Mouse (Mus musculus) spleen, adult 2 months (tissue): ENCODE measurements around the gene Rnaseh2b. TPM values are rescaled to one million over a fixed set of nuclear protein-coding genes. Genes with fewer than 3 reads are reported as not detected.

Experiments used
- DNase-seq, 2 experiments: peaks; one replicate each; pipeline versions ENCODE4 v3.0.0 to v3.0.0-alpha.2; 2012 to 2021; ENCODE audit warnings: low spot score in 2 of 2, low read depth in 1 of 2
- H3K27ac ChIP-seq: fragments of 200-500 bp; 2 replicates; pipeline ENCODE4 v1.5.1; 2012; ENCODE audit warnings: low read length, inconsistent platforms; ENCODE audit not compliant: insufficient read depth
- H3K27me3 ChIP-seq: fragments of 200-500 bp; 2 replicates; pipeline ENCODE4 v1.6.1; 2012; ENCODE audit warnings: mild to moderate bottlenecking, moderate library complexity, low read length, inconsistent platforms; ENCODE audit not compliant: control insufficient read depth, insufficient read depth
- H3K36me3 ChIP-seq: fragments of 200-500 bp; 2 replicates; pipeline ENCODE4 v1.6.1; 2012; ENCODE audit warnings: mild to moderate bottlenecking, low read length, inconsistent platforms; ENCODE audit not compliant: control insufficient read depth, insufficient read depth
- H3K4me1 ChIP-seq: fragments of 200-500 bp; 2 replicates; pipeline ENCODE4 v1.6.1; 2011; ENCODE audit warnings: inconsistent platforms; ENCODE audit not compliant: control insufficient read depth, insufficient read depth, insufficient read length
- H3K4me3 ChIP-seq: fragments of 200-500 bp; 2 replicates; pipeline ENCODE4 v1.5.1; 2011; ENCODE audit warnings: mild to moderate bottlenecking, inconsistent platforms; ENCODE audit not compliant: insufficient read depth, insufficient read length; ENCODE audit errors: extremely low read depth
- CTCF ChIP-seq: fragments of 200-500 bp; IDR thresholded peaks from 2 replicates; pipeline ENCODE4 v1.5.1; 2011; ENCODE audit warnings: mild to moderate bottlenecking, inconsistent platforms; ENCODE audit not compliant: insufficient read depth, insufficient read length, insufficient replicate concordance; ENCODE audit errors: extremely low read depth
- POLR2A ChIP-seq: fragments of 200-500 bp; IDR thresholded peaks from 2 replicates; pipeline ENCODE4 v1.6.1; 2011; ENCODE audit warnings: low read depth, low read length, inconsistent platforms
- WGBS: fragments of 180-500 bp; shearing (Covaris S2); methylation state at CpG from one replicate; pipeline ENCODE4 v1.1.7; 2018; 5-methylcytosine and 5-hydroxymethylcytosine counted together
- polyA plus RNA-seq: library from polyadenylated mRNA; depleted of rRNA; stranded (reverse); fragments of >200 nt; gene quantifications from 2 replicates; pipeline ENCODE4 v1.2.3, GENCODE M21; 2012

Rnaseh2b gene
- polyA plus RNA-seq, 1 experiment, result 2.2 TPM

GRCm38 (mm10) chr14:62282974-62283373 is 9.4 kb upstream of the Rnaseh2b start:
- H3K4me1 ChIP-seq, result no peaks in the 10 kb centered on the region
- DNase-seq, result no peak
- no peak overlapping the region for H3K27ac ChIP-seq
- no peaks in the 10 kb centered on the region for H3K36me3 ChIP-seq
- H3K27me3 ChIP-seq, result no peaks in the 10 kb centered on the region
- WGBS, result 82% methylated on average over 2 of the region's 2 CpGs
- TF ChIP-seq CTCF (no peak), POLR2A (no peak)
- no peak overlapping the region for H3K4me3 ChIP-seq

GRCm38 (mm10) chr14:62288731-62289130 is 3.7 kb upstream of the Rnaseh2b start:
- DNase-seq, result no peak
- Histone ChIP-seq H3K36me3 (no peaks in the 10 kb centered on the region), H3K27me3 (peaks cover 5% of the 10 kb centered on the region; the same call in 1 of the 2 replicates), H3K4me1 (peaks cover 6% of the 10 kb centered on the region), H3K27ac (no peak overlapping the region), H3K4me3 (no peak overlapping the region)
- TF ChIP-seq POLR2A, result no peak
- 92% methylated on average over 3 of the region's 3 CpGs for WGBS

DNA sequence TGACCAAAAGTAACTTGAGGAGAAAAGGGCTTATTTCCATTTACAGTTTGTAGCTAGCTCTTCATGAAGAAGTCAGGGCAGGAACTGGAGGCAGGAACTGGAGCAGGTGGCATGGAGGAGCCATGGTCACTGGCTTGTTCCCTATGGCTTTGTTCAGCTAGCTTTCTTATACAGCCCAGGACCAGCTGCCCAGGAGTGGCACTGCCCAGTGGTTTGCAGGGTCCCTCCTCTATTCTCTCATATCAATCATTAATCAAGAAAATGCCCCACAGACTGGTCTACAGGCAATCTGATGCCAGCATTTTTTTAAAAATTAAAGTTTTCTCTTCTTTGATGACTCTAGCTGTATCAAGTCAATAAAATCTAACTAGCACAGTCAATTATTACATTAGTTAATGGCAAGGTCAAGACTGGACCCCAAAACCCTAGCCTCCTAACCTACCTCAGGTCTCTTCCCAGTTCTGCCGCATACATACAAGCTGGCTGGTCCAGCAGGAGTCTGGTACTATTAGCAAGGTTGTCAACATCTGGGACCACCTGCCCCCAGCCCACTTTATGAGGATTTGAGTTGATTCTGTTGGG is 892 bp upstream of the Rnaseh2b start:
- 86% methylated on average over 1 of the region's 1 CpGs for WGBS
- DNase-seq, result no peak

DNA sequence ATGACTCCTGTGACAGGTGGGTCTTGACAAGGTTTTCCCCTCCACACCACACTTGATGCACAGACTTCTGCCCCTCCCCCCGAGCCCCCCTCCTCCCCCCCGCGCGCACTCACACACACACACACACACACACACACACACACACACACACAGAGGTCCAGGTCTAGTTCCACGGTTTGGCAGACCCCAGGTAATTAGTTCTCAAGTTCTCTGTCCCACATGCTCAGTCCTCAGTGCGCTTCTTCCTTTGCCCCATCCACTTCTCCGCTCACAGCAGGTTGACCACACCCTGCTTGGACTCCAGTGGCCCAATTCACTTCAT is 262 bp upstream of the Rnaseh2b start:
- WGBS, result 70% methylated on average over 7 of the region's 7 CpGs
- no peak for TF ChIP-seq POLR2A
- no peak for TF ChIP-seq CTCF
- Histone ChIP-seq H3K36me3 (no peaks in the 10 kb centered on the region), H3K4me3 (peak overlapping the region; percentile 51; the same call in 1 of the 2 replicates), H3K27me3 (peaks cover 5% of the 10 kb centered on the region; the same call in 1 of the 2 replicates), H3K4me1 (peaks cover 6% of the 10 kb centered on the region), H3K27ac (no peak overlapping the region)
- DNase-seq, result no peak

More for the DNA sequence above, 892 bp upstream of the Rnaseh2b start:
- H3K36me3 ChIP-seq, result no peaks in the 10 kb centered on the region
- H3K27ac ChIP-seq, result no peak overlapping the region
- H3K27me3 ChIP-seq, result peaks cover 5% of the 10 kb centered on the region; the same call in 1 of the 2 replicates
- no peak overlapping the region for H3K4me3 ChIP-seq
- peaks cover 6% of the 10 kb centered on the region for H3K4me1 ChIP-seq
- TF ChIP-seq CTCF, result no peak
- no peak for TF ChIP-seq POLR2A

- WGBS, result 84% methylated on average over 1 of the region's 1 CpGs
- H3K4me1 ChIP-seq, result no peaks in the 10 kb centered on the region
- no peak overlapping the region for H3K4me3 ChIP-seq
- no peaks in the 10 kb centered on the region for H3K36me3 ChIP-seq
- no peaks in the 10 kb centered on the region for H3K27me3 ChIP-seq
- TF ChIP-seq CTCF (no peak), POLR2A (no peak)
- no peak overlapping the region for H3K27ac ChIP-seq
- no peak for DNase-seq
Measured at GRCm38 (mm10) chr14:62298808-62299207, 6.4 kb downstream of the Rnaseh2b start.

- TF ChIP-seq CTCF, result no peak
- no peak for TF ChIP-seq POLR2A
- WGBS, result 79% methylated on average over 3 of the region's 3 CpGs
- Histone ChIP-seq H3K36me3 (no peaks in the 10 kb centered on the region), H3K27ac (no peak overlapping the region), H3K4me1 (no peaks in the 10 kb centered on the region), H3K27me3 (no peaks in the 10 kb centered on the region), H3K4me3 (no peak overlapping the region)
- no peak for DNase-seq
Measured at GRCm38 (mm10) chr14:62300031-62300430, 7.6 kb downstream of the Rnaseh2b start.

- DNase-seq, result no peak
- Histone ChIP-seq H3K27ac (no peak overlapping the region), H3K4me3 (no peak overlapping the region), H3K27me3 (no peaks in the 10 kb centered on the region), H3K4me1 (no peaks in the 10 kb centered on the region), H3K36me3 (no peaks in the 10 kb centered on the region)
- 97% methylated on average over 1 of the region's 1 CpGs for WGBS
- TF ChIP-seq POLR2A, result no peak
- TF ChIP-seq CTCF, result no peak
Measured at GRCm38 (mm10) chr14:62307555-62307954, 15.2 kb downstream of the Rnaseh2b start.

DNA sequence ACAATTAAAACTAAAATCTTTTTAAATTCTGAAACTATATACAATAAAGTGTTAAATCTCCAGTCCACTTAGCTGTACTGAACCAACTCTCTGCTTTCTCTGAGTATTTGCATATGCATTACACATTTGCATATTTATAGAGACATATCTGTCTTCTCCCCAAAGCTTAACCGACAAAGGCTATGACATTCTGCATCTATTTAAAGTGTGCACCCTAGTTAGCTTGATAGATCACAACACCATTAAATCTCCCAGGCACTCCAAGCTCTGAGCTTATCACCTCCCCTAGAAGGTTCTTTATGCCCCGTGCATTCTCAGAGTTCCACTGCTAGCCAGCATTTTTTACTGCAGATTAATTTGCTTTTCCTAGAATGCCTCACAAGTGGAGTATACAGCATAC is 16.6 kb downstream of the Rnaseh2b start:
- DNase-seq, result no peak
- Histone ChIP-seq H3K27ac (no peak overlapping the region), H3K27me3 (no peaks in the 10 kb centered on the region), H3K36me3 (no peaks in the 10 kb centered on the region), H3K4me1 (no peaks in the 10 kb centered on the region), H3K4me3 (no peak overlapping the region)
- WGBS, result 73% methylated on average over 2 of the region's 2 CpGs
- TF ChIP-seq CTCF (no peak), POLR2A (no peak)
